Mouse (Mus musculus): ENCODE results near the gene Lgals3bp. TPM values are rescaled to one million over a fixed set of nuclear protein-coding genes. Genes with fewer than 3 reads are reported as not detected.

Gene Lgals3bp
- total and polyA plus RNA-seq, 3 experiments = 67.3 to 338 (median 146) TPM

- no peak overlapping the region for H3K9ac ChIP-seq (ENCODE audit: insufficient read depth, low read depth)
- H3K4me3 ChIP-seq (replicated peaks in 1 of 3; ENCODE audit: low read depth in 2 of 3, low read length in 2 of 3, poor library complexity in 1 of 3) = no peak overlapping the region
- H3K4me1 ChIP-seq (ENCODE audit: control insufficient read depth in 1 of 2, insufficient read depth in 2 of 2) = peaks cover 10 to 14% of the 10 kb centered on the region in 2 experiments
- H3K27me3 ChIP-seq (replicated peaks) = peaks cover 71% of the 10 kb centered on the region
- H3K79me2 ChIP-seq (replicated peaks; ENCODE audit: control insufficient read depth, extremely low read depth, insufficient read depth, poor library complexity, severe bottlenecking) = no peaks in the 10 kb centered on the region
- H3K9me3 ChIP-seq (replicated peaks; ENCODE audit: low read length) = peaks cover 5% of the 10 kb centered on the region
- no peak overlapping the region for H3K4me2 ChIP-seq (ENCODE audit: insufficient read depth, low read depth, poor library complexity, severe bottlenecking)
- TF ChIP-seq GABPA (IDR thresholded peaks at IDR 0.05; ENCODE audit: insufficient replicate concordance, low read depth, low read length) (no peak), POLR2AphosphoS2 (IDR thresholded peaks at IDR 0.05; ENCODE audit: low read depth, low read length) (no peak), ZNF384 (IDR thresholded peaks at IDR 0.05; ENCODE audit: low read depth, low read length) (no peak), NRF1 (IDR thresholded peaks at IDR 0.05; ENCODE audit: low read depth, low read length) (no peak), MAZ (IDR thresholded peaks at IDR 0.05; ENCODE audit: low read depth, low read length) (no peak), HCFC1 (IDR thresholded peaks at IDR 0.05; ENCODE audit: low read depth, low read length) (no peak), USF2 (conservative IDR thresholded peaks at IDR 0.05; ENCODE audit: low read depth, low read length) (no peak), SIN3A (IDR thresholded peaks at IDR 0.05; ENCODE audit: low read length) (no peak), NELFE (IDR thresholded peaks at IDR 0.05; ENCODE audit: low read depth, low read length) (no peak)
- no peak for DNase-seq (ENCODE audit: extremely low read depth)
- no peaks in the 10 kb centered on the region for H3K36me3 ChIP-seq (replicated peaks in 1 of 2; ENCODE audit: control insufficient read depth in 1 of 2, insufficient read depth in 1 of 2, low read length in 1 of 2)
- dilution Hi-C loops (cut with MboI; ENCODE audit: extremely low pct_ligation_motif_present, extremely low pct_unique_long_range_greater_than_20kb, low sequenced_read_pairs) = no loop called here
- no peak overlapping the region for H3K27ac ChIP-seq (ENCODE audit: insufficient read depth, low read depth)
- in situ Hi-C loops (cut with MboI; ENCODE audit: low pct_ligation_motif_present, low pct_unique_long_range_greater_than_20kb, low sequenced_read_pairs) = no loop called here
Measured at GRCm38 (mm10) chr11:118371876-118372275, 30.0 kb downstream of the Lgals3bp start.

GRCm38 (mm10) chr11:118369657-118370056, 32.2 kb downstream of the Lgals3bp start:
- H3K9ac ChIP-seq (ENCODE audit: insufficient read depth, low read depth) = no peak overlapping the region

GRCm38 (mm10) chr11:118369251-118369650, 32.6 kb downstream of the Lgals3bp start:
- H3K4me3 ChIP-seq (replicated peaks in 1 of 3; ENCODE audit: low read depth in 2 of 3, low read length in 2 of 3, poor library complexity in 1 of 3) = no peak overlapping the region
- TF ChIP-seq E2F4 (IDR thresholded peaks at IDR 0.05; ENCODE audit: insufficient replicate concordance, low read depth, low read length) = no peak
- TF ChIP-seq IRF4 (IDR thresholded peaks at IDR 0.05; ENCODE audit: low read depth, low read length) = no peak
- no peak for TF ChIP-seq EP300 (IDR thresholded peaks at IDR 0.05; ENCODE audit: low read length)
- TF ChIP-seq RAD21 (IDR thresholded peaks at IDR 0.05; ENCODE audit: low read depth, low read length) = no peak
- TF ChIP-seq MAFK (IDR thresholded peaks at IDR 0.05; ENCODE audit: insufficient replicate concordance, low read length) = no peak
- TF ChIP-seq BHLHE40 (IDR thresholded peaks at IDR 0.05; ENCODE audit: low read depth, low read length) = no peak
- TF ChIP-seq CHD1 (IDR thresholded peaks at IDR 0.05; ENCODE audit: low read depth, low read length) = no peak
- no peak for TF ChIP-seq ZNF384 (IDR thresholded peaks at IDR 0.05; ENCODE audit: low read depth, low read length)
- TF ChIP-seq ETS1 (conservative IDR thresholded peaks at IDR 0.05; ENCODE audit: low read depth, low read length) = no peak
- TF ChIP-seq ZMIZ1 (IDR thresholded peaks at IDR 0.05; ENCODE audit: low read depth, low read length) = no peak
- TF ChIP-seq MXI1 (IDR thresholded peaks at IDR 0.05; ENCODE audit: low read depth, low read length) = no peak
- TF ChIP-seq JUN (IDR thresholded peaks at IDR 0.05; ENCODE audit: insufficient read depth, low read depth, low read length) = no peak
- no peak for TF ChIP-seq CHD2 (IDR thresholded peaks at IDR 0.05; ENCODE audit: low read length)
- TF ChIP-seq ELF1 (IDR thresholded peaks at IDR 0.05; ENCODE audit: low read depth, low read length) = no peak
- TF ChIP-seq MAZ (IDR thresholded peaks at IDR 0.05; ENCODE audit: low read depth, low read length) = no peak
- TF ChIP-seq CTCF (conservative IDR thresholded peaks at IDR 0.05 in 1 of 2, IDR thresholded peaks at IDR 0.05 in 1 of 2; ENCODE audit: low read depth in 2 of 2, low read length in 2 of 2) = no peak
- no peak for TF ChIP-seq NELFE (IDR thresholded peaks at IDR 0.05; ENCODE audit: low read depth, low read length)
- no peak for TF ChIP-seq SIN3A (IDR thresholded peaks at IDR 0.05; ENCODE audit: low read length)
- in situ Hi-C loops (cut with MboI; ENCODE audit: low pct_ligation_motif_present, low pct_unique_long_range_greater_than_20kb, low sequenced_read_pairs) = no loop called here

More at GRCm38 (mm10) chr11:118369657-118370056, 32.2 kb downstream of the Lgals3bp start:
- Histone ChIP-seq H3K9me3 (replicated peaks; ENCODE audit: low read length) (peaks cover 5% of the 10 kb centered on the region), H3K27ac (ENCODE audit: insufficient read depth, low read depth) (no peak overlapping the region), H3K4me2 (ENCODE audit: insufficient read depth, low read depth, poor library complexity, severe bottlenecking) (peak overlapping the region; percentile 13; the same call in 1 of the 2 replicates), H3K27me3 (replicated peaks) (peaks cover 58% of the 10 kb centered on the region), H3K4me3 (replicated peaks in 1 of 3; ENCODE audit: low read depth in 2 of 3, low read length in 2 of 3, poor library complexity in 1 of 3) (no peak overlapping the region), H3K79me2 (replicated peaks; ENCODE audit: control insufficient read depth, extremely low read depth, insufficient read depth, poor library complexity, severe bottlenecking) (no peaks in the 10 kb centered on the region), H3K4me1 (ENCODE audit: control insufficient read depth in 1 of 2, insufficient read depth in 2 of 2) (peaks cover 10 to 23% of the 10 kb centered on the region in 2 experiments), H3K36me3 (replicated peaks in 1 of 2; ENCODE audit: control insufficient read depth in 1 of 2, insufficient read depth in 1 of 2, low read length in 1 of 2) (no peaks in the 10 kb centered on the region)
- TF ChIP-seq RAD21 (IDR thresholded peaks at IDR 0.05; ENCODE audit: low read depth, low read length) = no peak
- TF ChIP-seq BHLHE40 (IDR thresholded peaks at IDR 0.05; ENCODE audit: low read depth, low read length) = peak; percentile 62
- TF ChIP-seq ETS1 (conservative IDR thresholded peaks at IDR 0.05; ENCODE audit: low read depth, low read length) = no peak
- no peak for TF ChIP-seq ZMIZ1 (IDR thresholded peaks at IDR 0.05; ENCODE audit: low read depth, low read length)
- in situ Hi-C loops (cut with MboI; ENCODE audit: low pct_ligation_motif_present, low pct_unique_long_range_greater_than_20kb, low sequenced_read_pairs) (no loop called here), dilution Hi-C loops (cut with MboI; ENCODE audit: extremely low pct_ligation_motif_present, extremely low pct_unique_long_range_greater_than_20kb, low sequenced_read_pairs) (no loop called here)
- DNase-seq (ENCODE audit: extremely low read depth) = no peak

More at GRCm38 (mm10) chr11:118369251-118369650, 32.6 kb downstream of the Lgals3bp start:
- peaks cover 54% of the 10 kb centered on the region for H3K27me3 ChIP-seq (replicated peaks)
- peaks cover 10 to 20% of the 10 kb centered on the region in 2 experiments for H3K4me1 ChIP-seq (ENCODE audit: control insufficient read depth in 1 of 2, insufficient read depth in 2 of 2)
- dilution Hi-C loops (cut with MboI; ENCODE audit: extremely low pct_ligation_motif_present, extremely low pct_unique_long_range_greater_than_20kb, low sequenced_read_pairs) = no loop called here
- no peaks in the 10 kb centered on the region for H3K79me2 ChIP-seq (replicated peaks; ENCODE audit: control insufficient read depth, extremely low read depth, insufficient read depth, poor library complexity, severe bottlenecking)
- H3K27ac ChIP-seq (ENCODE audit: insufficient read depth, low read depth) = no peak overlapping the region
- no peak for DNase-seq (ENCODE audit: extremely low read depth)
- H3K36me3 ChIP-seq (replicated peaks in 1 of 2; ENCODE audit: control insufficient read depth in 1 of 2, insufficient read depth in 1 of 2, low read length in 1 of 2) = no peaks in the 10 kb centered on the region
- no peak overlapping the region for H3K4me2 ChIP-seq (ENCODE audit: insufficient read depth, low read depth, poor library complexity, severe bottlenecking)
- H3K9me3 ChIP-seq (replicated peaks; ENCODE audit: low read length) = peaks cover 5% of the 10 kb centered on the region
- no peak overlapping the region for H3K9ac ChIP-seq (ENCODE audit: insufficient read depth, low read depth)

Data from CH12.LX (cell line).